Mouse (Mus musculus): ENCODE data around the gene Snx17.

GRCm38 (mm10) chr5:31197072-31197471 is 4.0 kb downstream of the Snx17 start:
- TF ChIP-seq POLR2A (IDR thresholded peaks at IDR 0.05; ENCODE audit: insufficient read depth, low read length), result no peak
- TF ChIP-seq CTCF (IDR thresholded peaks at IDR 0.05; ENCODE audit: low read depth, low read length), result no peak
